Mouse (Mus musculus): ENCODE data around the gene Nyap1.
"Not testable (repeated sequence)": the region's sequence is repeated elsewhere in the genome, so short reads cannot be mapped to it uniquely, and the experiment has no call there.

Nyap1 gene

DNA sequence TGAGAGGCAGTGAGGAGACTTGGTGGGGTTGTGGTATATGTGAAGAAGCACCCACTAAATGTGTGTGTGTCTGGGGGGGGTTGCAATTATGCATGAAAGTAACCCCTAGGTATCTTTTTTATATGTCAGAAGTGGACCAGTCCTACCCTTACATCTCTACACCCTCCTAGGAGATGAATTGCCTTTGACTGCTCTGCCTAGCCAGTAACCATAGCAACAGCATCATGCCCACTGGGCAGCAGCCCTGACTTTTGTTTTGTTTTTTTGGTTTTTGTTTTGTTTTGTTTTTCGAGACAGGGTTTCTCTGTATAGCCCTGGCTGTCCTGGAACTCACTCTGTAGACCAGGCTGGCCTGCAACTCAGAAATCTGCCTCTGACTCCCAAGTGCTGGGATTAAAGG is 27.1 kb upstream of the Nyap1 start:
- no peak for DNase-seq (ENCODE audit: low spot score in 2 of 2)

GRCm38 (mm10) chr5:137766270-137766669 is 24.9 kb upstream of the Nyap1 start:
- no peak for DNase-seq (ENCODE audit: low spot score in 2 of 2)

GRCm38 (mm10) chr5:137764609-137765340 is 23.4 kb upstream of the Nyap1 start:
- no peak for DNase-seq (ENCODE audit: low spot score in 2 of 2)

- DNase-seq (ENCODE audit: low spot score in 2 of 2) = peak; percentile 83 to 86
Observed at GRCm38 (mm10) chr5:137759971-137760412, 18.6 kb upstream of the Nyap1 start.

- DNase-seq (ENCODE audit: low spot score in 2 of 2) = no peak
Observed at GRCm38 (mm10) chr5:137758921-137759534, 17.6 kb upstream of the Nyap1 start.

DNA sequence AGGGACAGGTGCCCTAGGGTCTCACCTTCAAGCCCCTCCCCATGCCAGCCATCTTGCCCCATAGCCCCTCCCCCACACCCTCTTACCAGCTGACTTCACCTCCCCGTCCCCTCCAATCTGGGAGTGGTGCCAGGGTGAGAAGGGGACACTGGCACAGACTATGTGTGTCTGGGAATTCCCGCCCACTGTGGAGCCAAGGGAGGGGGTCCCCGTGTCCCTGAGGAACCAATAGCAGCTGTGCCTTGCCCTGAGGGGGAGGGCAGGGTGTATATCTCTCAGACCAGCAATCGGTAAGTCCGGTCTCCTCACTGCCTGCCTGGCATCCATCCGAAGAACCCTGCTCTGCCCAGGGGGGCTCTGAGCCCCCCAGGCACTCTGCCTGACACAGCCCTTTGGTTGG is 16.5 kb upstream of the Nyap1 start:
- DNase-seq (ENCODE audit: low spot score in 2 of 2) = peak in 1 of 2 experiments; percentile 60

GRCm38 (mm10) chr5:137756882-137757661 is 15.7 kb upstream of the Nyap1 start:
- peak; percentile 72 to 85 for DNase-seq (ENCODE audit: low spot score in 2 of 2)

- no peak for DNase-seq (ENCODE audit: low spot score in 2 of 2)
Observed at GRCm38 (mm10) chr5:137756106-137756505, 14.7 kb upstream of the Nyap1 start.

- no peak for DNase-seq (ENCODE audit: low spot score in 2 of 2)
Observed at GRCm38 (mm10) chr5:137755425-137755824, 14.0 kb upstream of the Nyap1 start.

DNA sequence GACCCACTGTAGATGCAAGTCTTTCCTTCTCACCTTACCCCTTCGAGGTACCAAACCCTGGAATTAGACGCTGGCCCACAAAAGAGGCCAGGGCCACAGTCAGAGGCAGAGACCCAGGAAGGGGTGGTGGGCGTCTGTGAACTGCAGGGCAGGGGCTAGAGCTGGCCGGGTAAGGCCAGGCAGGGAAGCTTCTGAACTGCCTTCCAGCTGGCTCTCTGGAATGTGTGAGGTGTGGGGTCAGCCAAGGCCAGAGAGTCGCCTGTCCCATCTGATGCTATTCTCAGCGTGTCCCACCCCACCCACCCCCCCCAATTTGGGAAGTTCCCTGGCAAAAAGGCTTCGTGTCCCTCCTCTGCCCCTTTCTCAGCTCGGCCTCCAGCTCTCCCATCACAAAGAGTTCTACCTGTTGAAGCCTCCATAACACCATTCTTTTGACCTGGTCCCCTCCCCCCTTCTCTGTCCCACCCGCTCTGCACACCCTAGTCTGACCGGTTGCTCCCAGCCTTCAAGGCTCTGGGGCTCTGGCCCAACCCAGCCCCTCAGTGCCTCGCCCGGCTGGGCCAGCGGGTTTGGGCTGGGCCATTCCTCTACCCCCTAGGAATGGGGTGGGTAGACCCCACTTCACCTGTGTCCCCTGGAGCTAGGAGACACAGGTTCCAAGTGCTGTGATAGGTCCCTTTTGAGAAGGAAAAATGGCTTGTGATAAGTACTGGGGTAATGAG is 11.9 kb upstream of the Nyap1 start:
- no peak for DNase-seq (ENCODE audit: low spot score in 2 of 2)

DNA sequence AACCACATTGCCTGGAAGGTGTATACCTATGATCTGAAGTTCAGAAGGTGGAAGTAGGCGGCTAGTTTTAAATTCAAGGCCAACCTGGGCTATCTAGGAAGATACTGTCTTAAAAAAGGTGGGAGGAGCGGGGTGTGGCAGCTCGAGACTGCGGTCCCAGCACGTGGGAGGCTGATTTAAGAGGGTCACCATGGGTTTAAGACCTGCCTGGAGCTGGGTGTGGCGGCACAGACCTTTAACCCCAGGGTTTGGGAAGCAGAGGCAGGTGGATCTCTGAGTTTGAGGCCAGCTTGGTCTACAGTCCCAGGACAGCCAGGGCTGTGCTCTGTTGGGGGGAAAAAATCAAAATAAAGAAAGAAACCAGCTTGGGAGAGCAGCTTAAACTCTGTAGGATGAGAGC is 10.6 kb upstream of the Nyap1 start:
- DNase-seq (ENCODE audit: low spot score in 2 of 2) = no peak

- DNase-seq (ENCODE audit: low spot score in 2 of 2) = no peak
Observed at GRCm38 (mm10) chr5:137751221-137751887, 9.9 kb upstream of the Nyap1 start.

GRCm38 (mm10) chr5:137750212-137750611 is 8.8 kb upstream of the Nyap1 start:
- DNase-seq (ENCODE audit: low spot score in 2 of 2) = not testable (repeated sequence)

GRCm38 (mm10) chr5:137749196-137749836 is 7.9 kb upstream of the Nyap1 start:
- DNase-seq (ENCODE audit: low spot score in 2 of 2) = no peak

DNA sequence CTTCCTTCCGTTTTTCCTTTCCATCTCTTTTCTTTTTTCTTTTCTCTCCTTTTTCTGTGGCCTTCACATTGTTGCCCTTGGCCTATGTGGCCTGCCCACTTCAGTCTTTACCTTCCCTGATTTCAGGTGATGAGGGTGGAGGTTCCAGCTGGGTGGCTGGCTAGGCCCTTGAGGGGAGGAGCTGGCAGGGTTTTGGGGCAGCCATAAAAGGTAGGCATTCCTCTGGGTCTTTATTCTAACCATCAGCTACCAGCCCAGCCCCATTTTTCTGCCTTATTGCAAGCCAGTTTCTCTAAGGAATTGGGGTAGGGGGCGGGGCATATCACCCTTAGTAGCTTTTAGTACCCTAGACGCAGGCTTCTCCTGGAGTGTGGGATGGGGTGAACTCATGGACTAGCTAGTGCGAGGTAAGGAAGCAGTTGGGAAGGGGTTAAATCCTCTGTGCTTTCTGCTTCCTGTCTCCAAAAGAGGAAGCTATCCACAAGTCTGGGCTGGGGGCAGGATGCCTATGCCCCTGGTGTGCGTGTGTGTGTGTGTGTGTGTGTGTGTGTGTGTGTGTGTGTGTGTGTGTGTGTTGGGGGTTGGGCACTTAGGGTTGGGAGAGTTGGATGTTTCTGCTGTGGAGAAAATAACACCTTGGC is 6.8 kb upstream of the Nyap1 start:
- no peak for DNase-seq (ENCODE audit: low spot score in 2 of 2)

DNA sequence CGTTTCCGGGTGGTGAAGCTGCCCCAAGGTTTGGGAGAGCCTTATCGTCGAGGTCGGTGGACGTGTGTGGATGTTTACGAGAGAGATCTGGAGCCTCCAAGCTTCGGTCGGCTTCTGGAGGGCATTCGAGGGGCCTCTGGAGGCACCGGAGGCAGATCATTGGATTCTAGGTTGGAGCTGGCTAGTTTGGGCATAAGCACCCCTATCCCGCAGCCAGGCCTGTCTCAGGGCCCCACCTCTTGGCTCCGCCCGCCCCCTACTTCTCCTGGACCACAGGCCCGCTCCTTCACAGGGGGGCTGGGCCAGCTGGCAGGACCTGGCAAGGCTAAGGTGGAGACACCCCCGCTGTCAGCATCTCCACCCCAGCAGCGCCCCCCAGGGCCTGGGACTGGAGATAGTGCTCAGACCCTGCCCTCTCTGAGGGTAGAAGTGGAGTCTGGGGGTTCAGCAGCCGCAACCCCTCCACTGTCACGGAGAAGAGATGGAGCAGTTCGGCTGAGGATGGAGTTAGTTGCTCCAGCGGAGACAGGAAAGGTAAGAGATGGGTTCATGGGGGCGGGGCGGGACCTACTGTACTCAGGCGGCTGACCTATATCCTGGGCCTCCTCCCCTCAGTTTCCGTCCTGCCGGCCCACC is 6.0 kb upstream of the Nyap1 start:
- peak in 1 of 2 experiments; percentile 51 for DNase-seq (ENCODE audit: low spot score in 2 of 2)

DNA sequence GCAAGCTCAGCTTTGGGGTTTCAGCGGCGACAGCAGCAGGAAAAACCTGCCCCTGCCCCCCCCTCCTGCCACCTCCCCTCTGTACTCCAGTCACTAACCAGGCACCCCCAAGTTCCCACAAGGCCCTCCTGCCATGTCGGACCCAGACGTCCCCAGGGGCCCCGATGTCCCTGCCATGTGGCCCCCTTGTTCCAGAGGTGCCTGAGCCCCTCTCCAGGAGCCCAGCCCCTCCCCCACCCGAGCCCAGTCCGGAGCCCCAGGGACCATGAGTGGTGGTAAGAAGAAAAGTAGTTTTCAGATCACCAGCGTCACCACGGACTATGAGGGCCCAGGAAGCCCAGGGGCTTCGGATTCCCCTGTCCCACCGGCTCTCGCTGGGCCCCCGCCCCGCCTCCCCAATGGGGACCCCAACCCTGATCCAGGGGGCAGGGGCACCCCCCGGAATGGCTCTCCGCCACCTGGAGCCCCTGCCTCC is 5.5 kb upstream of the Nyap1 start:
- DNase-seq (ENCODE audit: low spot score in 2 of 2) = peak in 1 of 2 experiments; percentile 30

- peak; percentile 70 to 79 for DNase-seq (ENCODE audit: low spot score in 2 of 2)
Observed at GRCm38 (mm10) chr5:137746282-137746850, 5.0 kb upstream of the Nyap1 start.

Data from urinary bladder, postnatal 4 days (tissue).